Mouse (Mus musculus): Measurements from ENCODE around the gene Stat6. TPM values are rescaled to one million over a fixed set of nuclear protein-coding genes. Genes with fewer than 3 reads are reported as not detected.

Stat6 gene
- polyA plus RNA-seq, 1 experiment from 2014 or later = 18.9 TPM

GRCm38 (mm10) chr10:127705783-127706182 lies 63.0 kb downstream of the Stat6 start:
- Histone ChIP-seq H3K36me3 (ENCODE audit: control insufficient read depth, insufficient read depth, low read length) (no peaks in the 10 kb centered on the region), H3K4me2 (replicated peaks; ENCODE audit: low read depth, low read length) (no peak overlapping the region), H3K9me3 (ENCODE audit: control insufficient read depth, low read length) (no peaks in the 10 kb centered on the region), H3K9ac (ENCODE audit: low read depth, low read length) (no peak overlapping the region), H3K4me1 (ENCODE audit: control insufficient read depth, insufficient read depth, low read length) (no peaks in the 10 kb centered on the region), H3K27me3 (ENCODE audit: control insufficient read depth, insufficient read depth, low read length) (no peaks in the 10 kb centered on the region), H3K27ac (ENCODE audit: low read depth, low read length) (no peak overlapping the region), H3K4me3 (ENCODE audit: low read length) (no peak overlapping the region)
- ATAC-seq (ENCODE audit: low FRiP score, low TSS enrichment) = no peak
- 89% methylated on average over 4 of the region's 4 CpGs for WGBS

DNA sequence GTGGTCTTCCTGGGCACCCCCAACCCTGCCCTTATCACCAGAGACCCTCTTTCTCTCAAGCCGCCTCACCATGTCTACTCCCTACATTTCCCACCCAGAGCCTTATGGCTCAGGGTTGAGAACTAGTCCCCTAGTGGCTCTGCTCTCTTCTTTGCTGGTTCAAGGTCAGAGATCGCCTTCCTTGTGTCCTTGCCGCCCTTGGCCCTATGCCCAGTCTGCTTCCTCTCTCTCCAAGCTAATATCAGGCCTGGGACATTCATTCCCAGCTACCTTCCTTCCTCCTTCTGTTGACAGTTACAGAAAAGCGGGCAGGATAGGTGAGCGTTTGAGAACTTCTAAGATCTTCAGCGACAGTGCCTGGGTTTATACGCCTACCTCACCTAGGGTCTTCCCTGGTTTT lies 64.9 kb downstream of the Stat6 start:
- no peaks in the 10 kb centered on the region for H3K27me3 ChIP-seq (ENCODE audit: control insufficient read depth, insufficient read depth, low read length)
- no peak for ATAC-seq (ENCODE audit: low FRiP score, low TSS enrichment)
- no peak overlapping the region for H3K4me3 ChIP-seq (ENCODE audit: low read length)
- H3K27ac ChIP-seq (ENCODE audit: low read depth, low read length) = no peak overlapping the region
- no peak overlapping the region for H3K4me2 ChIP-seq (replicated peaks; ENCODE audit: low read depth, low read length)
- no peak overlapping the region for H3K9ac ChIP-seq (ENCODE audit: low read depth, low read length)
- no peaks in the 10 kb centered on the region for H3K9me3 ChIP-seq (ENCODE audit: control insufficient read depth, low read length)
- no peaks in the 10 kb centered on the region for H3K36me3 ChIP-seq (ENCODE audit: control insufficient read depth, insufficient read depth, low read length)
- WGBS = 81% methylated on average over 7 of the region's 7 CpGs
- H3K4me1 ChIP-seq (ENCODE audit: control insufficient read depth, insufficient read depth, low read length) = peaks cover 2% of the 10 kb centered on the region; the same call in 1 of the 2 replicates

DNA sequence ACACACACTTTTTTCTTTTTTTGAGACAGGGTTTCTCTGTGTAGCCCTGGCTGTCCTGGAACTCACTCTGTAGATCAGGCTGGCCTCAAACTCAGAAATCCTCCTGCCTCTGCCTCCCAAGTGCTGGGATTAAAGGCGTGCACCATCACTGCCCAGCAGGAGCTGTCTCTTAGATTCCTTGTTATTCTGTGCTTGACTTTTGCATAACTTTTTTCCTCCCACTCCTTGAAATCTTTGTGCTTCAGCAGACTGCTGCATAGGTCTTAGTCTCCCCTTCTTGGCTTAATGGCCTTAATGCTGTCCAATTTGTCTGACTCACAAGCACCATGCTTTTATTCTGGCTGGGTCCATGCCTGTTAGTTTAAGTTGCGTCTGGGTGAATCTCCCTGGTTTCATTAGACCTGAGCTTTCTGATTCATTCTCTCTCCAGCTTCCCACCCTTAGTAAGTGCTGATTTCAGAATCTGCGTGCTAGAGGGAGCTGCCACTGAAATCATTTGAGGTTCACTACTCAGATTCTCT lies 66.1 kb downstream of the Stat6 start:
- peaks cover 2% of the 10 kb centered on the region; the same call in 1 of the 2 replicates for H3K4me1 ChIP-seq (ENCODE audit: control insufficient read depth, insufficient read depth, low read length)
- H3K9ac ChIP-seq (ENCODE audit: low read depth, low read length) = no peak overlapping the region
- no peak overlapping the region for H3K4me2 ChIP-seq (replicated peaks; ENCODE audit: low read depth, low read length)
- no peaks in the 10 kb centered on the region for H3K27me3 ChIP-seq (ENCODE audit: control insufficient read depth, insufficient read depth, low read length)
- WGBS = 88% methylated on average over 3 of the region's 3 CpGs
- no peak for ATAC-seq (ENCODE audit: low FRiP score, low TSS enrichment)
- no peak overlapping the region for H3K4me3 ChIP-seq (ENCODE audit: low read length)
- H3K9me3 ChIP-seq (ENCODE audit: control insufficient read depth, low read length) = no peaks in the 10 kb centered on the region
- no peak overlapping the region for H3K27ac ChIP-seq (ENCODE audit: low read depth, low read length)
- H3K36me3 ChIP-seq (ENCODE audit: control insufficient read depth, insufficient read depth, low read length) = no peaks in the 10 kb centered on the region

GRCm38 (mm10) chr10:127710331-127710730 lies 67.5 kb downstream of the Stat6 start:
- no peak overlapping the region for H3K27ac ChIP-seq (ENCODE audit: low read depth, low read length)
- H3K36me3 ChIP-seq (ENCODE audit: control insufficient read depth, insufficient read depth, low read length) = no peaks in the 10 kb centered on the region
- WGBS = 46% methylated on average over 13 of the region's 13 CpGs
- no peak overlapping the region for H3K9ac ChIP-seq (ENCODE audit: low read depth, low read length)
- no peak; the same call in 1 of the 2 replicates for ATAC-seq (ENCODE audit: low FRiP score, low TSS enrichment)
- no peaks in the 10 kb centered on the region for H3K9me3 ChIP-seq (ENCODE audit: control insufficient read depth, low read length)
- peaks cover 2% of the 10 kb centered on the region; the same call in 1 of the 2 replicates for H3K4me1 ChIP-seq (ENCODE audit: control insufficient read depth, insufficient read depth, low read length)
- H3K27me3 ChIP-seq (ENCODE audit: control insufficient read depth, insufficient read depth, low read length) = no peaks in the 10 kb centered on the region
- no peak overlapping the region for H3K4me2 ChIP-seq (replicated peaks; ENCODE audit: low read depth, low read length)
- no peak overlapping the region for H3K4me3 ChIP-seq (ENCODE audit: low read length)

Other genes starting within 250 kb of the Stat6 start
- 0.39 and 0.50 TPM in 2 replicates for gene Stac3, start 141.3 kb upstream of the Stat6 start, polyA plus RNA-seq (2014; fragmentation: Nextera tagmentation; extraction: Ambion mirVana)
- 27.1 and 32.7 TPM in 2 replicates for gene Ndufa4l2, start 128.0 kb upstream of the Stat6 start, polyA plus RNA-seq (2014; fragmentation: Nextera tagmentation; extraction: Ambion mirVana)
- gene Shmt2, start 120.5 kb upstream of the Stat6 start, polyA plus RNA-seq (2014; fragmentation: Nextera tagmentation; extraction: Ambion mirVana) = 68.9 and 99.8 TPM in 2 replicates
- 0.49 and 1.2 TPM in 2 replicates for gene Nxph4, start 108.4 kb upstream of the Stat6 start, polyA plus RNA-seq (2014; fragmentation: Nextera tagmentation; extraction: Ambion mirVana)
- 44.2 and 54.9 TPM in 2 replicates for gene Lrp1, start 21.8 kb upstream of the Stat6 start, polyA plus RNA-seq (2014; fragmentation: Nextera tagmentation; extraction: Ambion mirVana)
- gene Nemp1, start 23.9 kb downstream of the Stat6 start, polyA plus RNA-seq (2014; fragmentation: Nextera tagmentation; extraction: Ambion mirVana) = 7.6 and 12.4 TPM in 2 replicates
- 19.0 and 19.8 TPM in 2 replicates for gene Nab2, start 25.6 kb downstream of the Stat6 start, polyA plus RNA-seq (2014; fragmentation: Nextera tagmentation; extraction: Ambion mirVana)
- gene Myo1a, start 62.2 kb downstream of the Stat6 start, polyA plus RNA-seq (2014; fragmentation: Nextera tagmentation; extraction: Ambion mirVana) = 0.20 and 0.45 TPM in 2 replicates
- gene Tac2, start 81.5 kb downstream of the Stat6 start, polyA plus RNA-seq (2014; fragmentation: Nextera tagmentation; extraction: Ambion mirVana) = 1.6 and 2.8 TPM in 2 replicates
- 6.9 and 7.6 TPM in 2 replicates for gene Zbtb39, start 96.6 kb downstream of the Stat6 start, polyA plus RNA-seq (2014; fragmentation: Nextera tagmentation; extraction: Ambion mirVana)
- gene Gpr182, start 108.7 kb downstream of the Stat6 start, polyA plus RNA-seq (2014; fragmentation: Nextera tagmentation; extraction: Ambion mirVana) = 2.0 and 3.7 TPM in 2 replicates
- gene Rdh1, start 116.7 kb downstream of the Stat6 start, polyA plus RNA-seq (2014; fragmentation: Nextera tagmentation; extraction: Ambion mirVana) = 0.05 and 0.07 TPM in 2 replicates
- 0.26 TPM in 1 of 2 replicates, not detected in the other for gene Rdh16f1, start 116.8 kb downstream of the Stat6 start, polyA plus RNA-seq (2014; fragmentation: Nextera tagmentation; extraction: Ambion mirVana)
- gene Rdh9, start 133.4 kb downstream of the Stat6 start, polyA plus RNA-seq (2014; fragmentation: Nextera tagmentation; extraction: Ambion mirVana) = 0.32 TPM in 1 of 2 replicates, not detected in the other
- 0.07 and 0.14 TPM in 2 replicates for gene Rdh16, start 158.2 kb downstream of the Stat6 start, polyA plus RNA-seq (2014; fragmentation: Nextera tagmentation; extraction: Ambion mirVana)
- not detected in 2 replicates for gene Rdh19, start 206.9 kb downstream of the Stat6 start, polyA plus RNA-seq (2014; fragmentation: Nextera tagmentation; extraction: Ambion mirVana)
- gene Rdh16f2, start 223.5 kb downstream of the Stat6 start, polyA plus RNA-seq (2014; fragmentation: Nextera tagmentation; extraction: Ambion mirVana) = not detected in 2 replicates
- not detected in 2 replicates for gene Rdh7, start 245.8 kb downstream of the Stat6 start, polyA plus RNA-seq (2014; fragmentation: Nextera tagmentation; extraction: Ambion mirVana)